Mouse (Mus musculus): Measurements from ENCODE around the gene Ap1s2. TPM values are rescaled to one million over a fixed set of nuclear protein-coding genes. Genes with fewer than 3 reads are reported as not detected.

Ap1s2 gene
- polyA plus RNA-seq, 1 experiment from 2014 or later: 23.5 TPM

DNA sequence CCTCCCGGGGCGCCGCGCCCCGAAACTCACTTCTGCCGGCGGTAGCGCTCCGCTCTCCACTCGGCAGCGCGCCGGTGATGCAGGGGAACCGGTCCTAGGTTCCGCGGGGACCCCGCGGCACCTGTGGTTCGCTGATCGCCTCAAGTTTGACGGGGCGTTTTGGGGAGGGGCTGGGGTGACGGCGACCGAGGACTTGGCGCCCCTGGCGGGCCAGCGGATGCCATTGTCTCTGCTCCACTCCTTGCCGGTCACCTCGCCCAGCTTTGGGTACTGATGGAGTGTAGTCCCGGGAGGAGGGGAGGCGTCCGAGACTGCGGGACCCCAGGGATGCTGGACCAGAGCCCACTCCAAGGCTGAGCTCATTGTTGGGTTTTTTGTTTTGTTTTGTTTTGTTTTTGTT is 564 bp downstream of the Ap1s2 start:
- WGBS: 24% methylated on average over 33 of the region's 34 CpGs
- H3K4me3 ChIP-seq (replicated peaks): peak overlapping the region; percentile 62
- H3K4me2 ChIP-seq: peak overlapping the region; percentile 60
- H3K9me3 ChIP-seq: no peaks in the 10 kb centered on the region
- no peaks in the 10 kb centered on the region for H3K36me3 ChIP-seq
- no peak for ATAC-seq (ENCODE audit: insufficient read depth, low FRiP score, low read depth)
- no peaks in the 10 kb centered on the region for H3K27me3 ChIP-seq (replicated peaks)
- 0 out of 2 replicates have a peak overlapping the region, but pooled peaks have one; percentile 29 for H3K9ac ChIP-seq
- peak overlapping the region; percentile 65; the same call in 1 of the 2 replicates for H3K27ac ChIP-seq
- no peaks in the 10 kb centered on the region for H3K4me1 ChIP-seq

DNA sequence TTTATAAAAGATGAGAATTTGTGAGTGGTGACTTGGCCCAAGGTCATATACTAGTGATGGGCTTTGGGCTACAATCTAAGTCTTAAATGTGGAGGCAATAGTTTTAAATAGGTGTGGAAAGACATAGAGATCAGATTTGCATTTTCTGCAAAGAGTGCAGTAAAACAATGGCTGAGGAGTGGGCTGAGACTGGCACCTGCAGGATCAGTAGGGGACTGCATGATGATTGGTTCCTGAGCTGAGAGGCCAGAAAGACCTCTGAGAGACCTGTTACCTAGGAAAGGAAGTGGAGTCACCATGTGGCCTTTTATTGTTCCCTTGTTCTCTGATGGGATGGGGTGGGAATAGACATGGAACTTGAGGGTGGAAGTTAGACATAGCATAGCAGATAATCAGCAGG is 4.0 kb downstream of the Ap1s2 start:
- Histone ChIP-seq H3K27ac (no peak overlapping the region), H3K4me2 (no peak overlapping the region), H3K27me3 (replicated peaks) (no peaks in the 10 kb centered on the region), H3K9ac (no peak overlapping the region), H3K36me3 (no peaks in the 10 kb centered on the region), H3K4me3 (replicated peaks) (no peak overlapping the region), H3K4me1 (no peaks in the 10 kb centered on the region), H3K9me3 (no peaks in the 10 kb centered on the region)
- ATAC-seq (ENCODE audit: insufficient read depth, low FRiP score, low read depth): no peak

DNA sequence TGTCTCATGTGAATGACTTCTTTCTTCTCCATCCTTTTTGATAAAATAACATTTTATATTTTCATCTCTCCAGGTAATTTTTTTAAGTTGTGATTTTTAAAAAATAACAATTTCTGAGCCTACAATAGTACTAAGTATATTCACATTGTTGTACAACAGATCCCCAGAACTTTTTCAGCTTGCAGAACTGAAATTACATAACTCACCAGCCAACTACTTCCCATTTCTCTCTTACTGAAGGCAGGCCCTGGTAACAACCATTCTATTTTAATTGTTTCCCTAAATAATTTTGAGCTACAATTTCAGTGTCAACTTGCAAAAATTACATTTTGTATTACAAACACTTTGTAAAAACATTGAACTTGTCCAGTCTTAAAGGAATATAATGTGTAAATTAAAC is 20.7 kb downstream of the Ap1s2 start:
- no peak for ATAC-seq (ENCODE audit: insufficient read depth, low FRiP score, low read depth)
- Histone ChIP-seq H3K36me3 (no peaks in the 10 kb centered on the region), H3K4me2 (no peak overlapping the region), H3K9me3 (no peaks in the 10 kb centered on the region), H3K27me3 (replicated peaks) (no peaks in the 10 kb centered on the region), H3K4me3 (replicated peaks) (no peak overlapping the region), H3K27ac (no peak overlapping the region), H3K9ac (no peak overlapping the region), H3K4me1 (no peaks in the 10 kb centered on the region)

DNA sequence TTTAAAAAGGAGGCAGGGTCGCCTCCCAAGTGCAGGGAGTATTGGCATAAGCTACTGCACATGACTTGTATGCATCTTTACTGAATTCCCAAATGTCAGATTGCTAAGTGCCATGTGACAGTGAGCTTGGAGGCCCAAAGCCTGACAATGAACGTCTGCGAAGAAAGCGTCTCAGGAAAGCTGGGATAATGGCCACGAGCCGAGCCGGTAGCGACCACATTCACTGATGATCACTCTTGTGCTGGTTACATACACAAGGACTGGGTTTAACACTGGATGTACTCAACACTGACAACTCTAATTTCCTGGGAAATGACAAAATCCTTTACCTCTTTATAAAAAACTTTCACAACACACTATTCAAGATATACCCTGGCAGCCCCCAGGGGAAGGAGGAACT is 25.9 kb downstream of the Ap1s2 start:
- H3K4me2 ChIP-seq: no peak overlapping the region
- H3K4me1 ChIP-seq: no peaks in the 10 kb centered on the region
- no peak overlapping the region for H3K9ac ChIP-seq
- no peaks in the 10 kb centered on the region for H3K36me3 ChIP-seq
- H3K27me3 ChIP-seq (replicated peaks): no peaks in the 10 kb centered on the region
- no peak for ATAC-seq (ENCODE audit: insufficient read depth, low FRiP score, low read depth)
- H3K4me3 ChIP-seq (replicated peaks): no peak overlapping the region
- H3K27ac ChIP-seq: no peak overlapping the region
- no peaks in the 10 kb centered on the region for H3K9me3 ChIP-seq
- WGBS: 87% methylated on average over 8 of the region's 8 CpGs

DNA sequence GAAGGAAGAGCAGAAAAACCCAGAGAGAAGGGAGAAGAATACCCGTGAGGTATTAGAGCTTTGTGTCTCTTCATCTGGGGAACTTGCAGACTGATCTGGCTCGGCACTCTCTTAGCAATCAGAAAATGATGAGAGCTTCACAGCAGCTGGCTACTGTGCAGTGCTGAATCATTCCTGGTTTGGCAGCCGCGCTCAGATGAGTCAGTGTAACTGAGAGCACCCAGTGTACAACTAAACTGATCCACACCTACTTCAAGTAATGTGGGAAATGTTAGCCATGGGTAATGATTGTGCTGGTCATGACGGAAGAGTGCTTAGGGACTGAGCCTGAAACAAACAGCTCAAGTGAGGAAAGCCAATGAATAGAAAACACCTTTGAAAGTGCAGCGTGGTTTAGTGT is 29.8 kb downstream of the Ap1s2 start:
- H3K4me1 ChIP-seq: no peaks in the 10 kb centered on the region
- H3K27me3 ChIP-seq (replicated peaks): no peaks in the 10 kb centered on the region
- no peak overlapping the region for H3K4me3 ChIP-seq (replicated peaks)
- H3K9ac ChIP-seq: no peak overlapping the region
- no peak for ATAC-seq (ENCODE audit: insufficient read depth, low FRiP score, low read depth)
- H3K36me3 ChIP-seq: no peaks in the 10 kb centered on the region
- no peak overlapping the region for H3K27ac ChIP-seq
- H3K9me3 ChIP-seq: no peaks in the 10 kb centered on the region
- 89% methylated on average over 6 of the region's 6 CpGs for WGBS
- no peak overlapping the region for H3K4me2 ChIP-seq

DNA sequence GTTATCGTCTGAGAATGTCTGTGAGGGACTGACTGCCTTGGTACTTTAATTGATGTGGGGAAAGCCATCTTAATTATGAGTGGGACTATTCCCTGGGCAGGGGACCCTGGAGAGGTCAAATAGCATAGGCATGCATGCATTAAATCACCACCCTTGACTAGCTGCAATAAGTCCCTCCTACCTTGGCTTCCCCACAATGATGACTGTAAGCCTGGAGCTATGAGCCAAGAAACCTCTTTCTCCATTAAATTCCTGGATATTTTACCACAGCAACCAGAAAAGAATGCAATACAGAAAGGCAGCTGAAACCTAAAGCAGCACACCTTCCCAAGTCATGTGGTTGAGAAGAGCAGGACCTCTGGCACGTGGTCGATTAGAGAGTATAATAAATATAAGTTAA is 35.6 kb downstream of the Ap1s2 start:
- Histone ChIP-seq H3K9me3 (no peaks in the 10 kb centered on the region), H3K36me3 (no peaks in the 10 kb centered on the region), H3K27me3 (replicated peaks) (no peaks in the 10 kb centered on the region), H3K4me1 (no peaks in the 10 kb centered on the region), H3K4me3 (replicated peaks) (no peak overlapping the region), H3K9ac (no peak overlapping the region), H3K4me2 (no peak overlapping the region), H3K27ac (no peak overlapping the region)
- ATAC-seq (ENCODE audit: insufficient read depth, low FRiP score, low read depth): no peak
- WGBS: 95% methylated on average over 3 of the region's 3 CpGs

DNA sequence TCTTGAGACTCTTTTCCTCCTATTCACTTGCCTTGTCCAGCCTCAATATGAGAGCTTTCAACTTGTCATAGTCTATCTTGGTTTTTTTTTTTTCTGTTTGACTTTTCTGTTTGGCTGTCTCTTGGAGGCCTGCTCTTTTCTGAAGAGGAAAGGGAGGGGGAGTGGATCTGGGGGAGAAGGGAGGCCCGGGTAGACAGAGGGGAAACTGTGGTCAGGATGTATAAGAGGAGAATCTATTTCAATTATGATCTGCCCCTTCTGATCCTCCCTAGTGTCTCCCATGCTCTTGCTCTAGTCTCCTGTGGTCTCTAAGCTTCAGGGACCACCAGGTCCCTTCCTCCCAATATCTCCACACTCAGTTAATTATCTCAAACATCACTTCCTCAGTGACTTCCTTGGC is 42.8 kb downstream of the Ap1s2 start:
- Histone ChIP-seq H3K4me2 (no peak overlapping the region), H3K27me3 (replicated peaks) (no peaks in the 10 kb centered on the region), H3K4me3 (replicated peaks) (no peak overlapping the region), H3K27ac (no peak overlapping the region), H3K36me3 (peaks cover 5% of the 10 kb centered on the region; the same call in 1 of the 2 replicates), H3K9me3 (no peaks in the 10 kb centered on the region), H3K4me1 (no peaks in the 10 kb centered on the region), H3K9ac (no peak overlapping the region)
- 64% methylated on average over 1 of the region's 1 CpGs for WGBS
- no peak for ATAC-seq (ENCODE audit: insufficient read depth, low FRiP score, low read depth)

DNA sequence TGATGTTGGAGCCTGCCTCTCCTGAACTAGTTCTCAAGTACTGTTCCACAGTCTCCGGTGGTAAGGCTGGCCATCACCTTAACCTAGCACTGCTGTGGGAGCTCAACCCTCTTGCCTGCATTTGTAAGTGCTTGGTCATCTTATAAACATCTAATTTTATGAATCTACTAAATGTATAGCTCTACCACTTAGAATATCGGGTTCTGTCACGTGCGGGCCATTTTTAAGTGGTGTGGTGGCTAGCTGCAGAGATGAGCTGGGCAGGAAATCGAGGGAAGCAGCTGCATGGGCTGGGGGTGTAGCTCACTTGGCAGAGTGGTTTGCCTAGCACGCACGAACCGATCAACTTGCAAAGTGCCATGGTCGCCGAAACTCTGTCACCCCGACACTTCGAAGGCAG is 48.6 kb downstream of the Ap1s2 start:
- H3K4me3 ChIP-seq (replicated peaks): peak overlapping the region; percentile 65
- H3K27me3 ChIP-seq (replicated peaks): no peaks in the 10 kb centered on the region
- 27% methylated on average over 12 of the region's 12 CpGs for WGBS
- no peaks in the 10 kb centered on the region for H3K9me3 ChIP-seq
- no peak for ATAC-seq (ENCODE audit: insufficient read depth, low FRiP score, low read depth)
- peak overlapping the region; percentile 98 for H3K27ac ChIP-seq
- H3K4me2 ChIP-seq: peak overlapping the region; percentile 50
- H3K9ac ChIP-seq: no peak overlapping the region
- H3K36me3 ChIP-seq: no peaks in the 10 kb centered on the region
- H3K4me1 ChIP-seq: no peaks in the 10 kb centered on the region

DNA sequence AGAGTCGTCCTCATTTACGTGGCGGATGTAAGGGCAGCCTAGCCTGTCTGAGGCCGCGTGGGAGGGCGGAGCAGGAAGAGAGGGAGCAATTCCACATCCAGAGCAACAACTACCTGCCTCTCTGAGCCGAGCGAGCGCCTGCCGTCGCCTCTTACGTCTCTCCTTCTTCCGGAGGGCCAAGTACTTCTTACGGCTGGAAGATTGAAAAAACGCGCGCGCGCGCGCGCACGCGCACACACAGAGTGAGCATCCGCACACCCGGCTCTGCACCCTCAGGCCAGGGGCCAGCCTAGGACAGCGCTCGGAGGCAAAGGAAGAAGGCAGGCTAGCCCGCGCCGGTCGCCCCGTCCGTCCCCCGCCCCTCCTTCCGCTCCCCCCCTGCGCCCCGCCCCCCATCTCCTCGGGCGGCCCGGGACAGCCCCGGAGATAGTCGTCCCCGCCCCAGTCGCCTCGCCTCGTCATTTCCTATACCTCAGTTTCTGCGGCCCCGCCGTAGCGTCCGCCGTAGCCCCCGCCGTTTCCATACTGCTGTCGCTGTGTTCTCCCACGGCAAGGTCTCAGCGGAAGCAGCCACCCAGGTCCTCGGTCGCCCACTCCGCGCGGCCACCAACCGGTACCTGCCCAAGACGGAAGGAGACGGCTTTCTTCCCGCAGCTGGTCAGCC is 49.1 kb downstream of the Ap1s2 start:
- Histone ChIP-seq H3K4me1 (no peaks in the 10 kb centered on the region), H3K27ac (peak overlapping the region; percentile 98), H3K36me3 (no peaks in the 10 kb centered on the region), H3K27me3 (replicated peaks) (no peaks in the 10 kb centered on the region), H3K9ac (peak overlapping the region; percentile 78), H3K4me2 (peak overlapping the region; percentile 50), H3K4me3 (replicated peaks) (peak overlapping the region; percentile 65), H3K9me3 (no peaks in the 10 kb centered on the region)
- 16% methylated on average over 41 of the region's 67 CpGs for WGBS
- peak; percentile 90 for ATAC-seq (ENCODE audit: insufficient read depth, low FRiP score, low read depth)

DNA sequence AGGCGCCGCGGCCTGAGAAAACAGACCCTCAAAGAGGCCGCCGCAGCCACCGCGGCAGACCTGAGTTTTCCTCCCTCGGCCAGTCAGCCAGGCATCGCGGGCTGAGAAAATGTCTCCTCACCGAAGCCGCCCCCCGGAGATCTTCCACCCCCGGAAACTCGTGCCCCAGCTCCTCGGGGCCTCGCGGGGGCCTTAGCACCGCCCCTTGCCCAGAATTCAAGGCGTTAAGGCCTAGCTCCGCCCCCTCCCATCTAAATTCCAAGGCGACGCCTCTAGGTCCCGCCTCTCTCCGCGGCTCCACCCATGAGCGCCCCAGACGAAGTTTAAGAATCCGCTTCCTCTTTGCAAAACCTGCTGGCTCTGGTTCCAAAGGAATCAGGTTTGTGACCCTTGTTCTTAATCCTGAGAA is 49.7 kb downstream of the Ap1s2 start, which contains the start of gene Zrsr2:
Gene Zrsr2, minus strand, starts transcription at position 195 of the 409 bp plus-strand sequence.
- peak within 1 kb of the TSS; percentile 50 for H3K4me2 ChIP-seq
- peak; percentile 96 for ATAC-seq (ENCODE audit: insufficient read depth, low FRiP score, low read depth)
- 13% methylated on average over 24 of the region's 29 CpGs for WGBS

DNA sequence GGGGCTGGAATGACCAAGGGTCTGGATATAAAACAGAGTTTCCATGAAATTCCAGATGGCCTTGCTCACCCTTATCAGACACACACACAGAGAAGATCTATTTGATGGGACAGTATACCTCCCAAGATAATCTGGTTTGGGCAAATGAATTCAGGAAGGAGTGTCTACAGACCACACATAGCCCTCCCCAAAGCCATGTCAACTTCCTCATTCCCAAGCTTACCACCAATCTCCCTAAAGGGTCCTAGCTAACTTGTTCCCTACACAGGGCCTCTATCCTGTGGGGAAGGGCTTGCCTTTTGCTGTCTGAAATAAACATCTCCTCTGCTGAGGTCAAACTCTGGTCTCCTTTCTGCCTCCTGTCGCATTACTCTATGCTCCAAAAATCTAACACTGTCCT is 72.3 kb downstream of the Ap1s2 start:
- Histone ChIP-seq H3K9me3 (no peaks in the 10 kb centered on the region), H3K36me3 (no peaks in the 10 kb centered on the region), H3K4me1 (no peaks in the 10 kb centered on the region), H3K9ac (no peak overlapping the region), H3K27ac (no peak overlapping the region), H3K4me2 (no peak overlapping the region), H3K27me3 (replicated peaks) (no peaks in the 10 kb centered on the region), H3K4me3 (replicated peaks) (no peak overlapping the region)
- WGBS: 92% methylated on average over 1 of the region's 1 CpGs
- no peak for ATAC-seq (ENCODE audit: insufficient read depth, low FRiP score, low read depth)

More for the DNA sequence above, 49.7 kb downstream of the Ap1s2 start, which contains the start of gene Zrsr2:
- peak within 1 kb of the TSS; percentile 78 for H3K9ac ChIP-seq
- H3K27me3 ChIP-seq (replicated peaks): no peaks in the 10 kb centered on the region
- no peaks in the 10 kb centered on the region for H3K4me1 ChIP-seq
- H3K9me3 ChIP-seq: no peaks in the 10 kb centered on the region
- peak within 1 kb of the TSS; percentile 65 for H3K4me3 ChIP-seq (replicated peaks)
- H3K36me3 ChIP-seq: no peaks in the 10 kb centered on the region
- peak within 1 kb of the TSS; percentile 98 for H3K27ac ChIP-seq

DNA sequence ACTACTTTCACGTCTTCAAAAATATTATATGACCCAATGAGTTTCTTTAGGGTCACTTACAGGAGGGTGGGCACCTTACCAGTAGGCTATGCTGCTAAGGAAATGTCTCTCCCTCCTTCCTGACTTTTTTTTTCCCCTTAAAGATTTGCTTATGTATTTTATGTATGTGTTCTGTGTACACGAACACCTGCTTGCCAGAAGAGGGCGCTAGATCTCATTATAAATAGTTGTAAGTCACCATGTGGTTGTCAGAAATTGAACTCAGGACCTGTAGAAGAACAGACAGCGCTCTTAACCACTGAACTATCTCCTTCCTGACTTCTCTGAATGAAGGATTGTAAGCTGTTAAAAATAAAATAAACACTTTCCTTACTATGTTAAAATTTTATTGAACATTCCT is 72.7 kb downstream of the Ap1s2 start:
- no peak overlapping the region for H3K4me2 ChIP-seq
- H3K9me3 ChIP-seq: no peaks in the 10 kb centered on the region
- no peaks in the 10 kb centered on the region for H3K4me1 ChIP-seq
- no peak overlapping the region for H3K4me3 ChIP-seq (replicated peaks)
- H3K36me3 ChIP-seq: no peaks in the 10 kb centered on the region
- WGBS: 47% methylated on average over 4 of the region's 4 CpGs
- no peak overlapping the region for H3K27ac ChIP-seq
- H3K27me3 ChIP-seq (replicated peaks): no peaks in the 10 kb centered on the region
- no peak overlapping the region for H3K9ac ChIP-seq
- no peak for ATAC-seq (ENCODE audit: insufficient read depth, low FRiP score, low read depth)

DNA sequence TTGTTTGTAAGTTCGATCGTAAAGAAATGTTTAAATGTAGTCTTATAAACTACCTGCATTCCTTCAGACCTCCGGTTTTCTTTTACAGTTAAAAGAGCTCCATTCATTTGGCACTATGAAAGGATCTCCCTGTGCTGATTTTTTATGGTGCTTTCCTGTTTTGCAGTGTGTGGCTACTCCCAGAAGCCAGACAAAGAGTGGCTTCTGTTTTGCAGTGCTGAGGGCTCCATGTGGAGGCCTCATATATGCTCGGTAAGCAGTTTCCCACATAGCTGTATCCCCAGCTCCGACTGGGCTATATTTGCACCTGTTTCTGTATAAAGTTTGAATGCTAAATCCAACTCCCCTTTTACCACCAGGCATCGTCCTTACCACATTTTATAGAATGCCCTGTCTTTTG is 73.3 kb downstream of the Ap1s2 start:
- H3K4me2 ChIP-seq: no peak overlapping the region
- H3K27me3 ChIP-seq (replicated peaks): no peaks in the 10 kb centered on the region
- ATAC-seq (ENCODE audit: insufficient read depth, low FRiP score, low read depth): no peak
- H3K27ac ChIP-seq: no peak overlapping the region
- 73% methylated on average over 6 of the region's 6 CpGs for WGBS
- no peaks in the 10 kb centered on the region for H3K4me1 ChIP-seq
- no peak overlapping the region for H3K9ac ChIP-seq
- no peak overlapping the region for H3K4me3 ChIP-seq (replicated peaks)
- H3K9me3 ChIP-seq: no peaks in the 10 kb centered on the region
- no peaks in the 10 kb centered on the region for H3K36me3 ChIP-seq

Data from stomach, embryonic 15.5 days (tissue).